Mouse (Mus musculus) limb, embryonic 13.5 days (tissue): Measurements from ENCODE around the gene Srp9. TPM values are rescaled to one million over a fixed set of nuclear protein-coding genes. Genes with fewer than 3 reads are reported as not detected.

Experiments used
- ATAC-seq: fragments of 200-750 bp; cut with Nextera tagmentation; 2 replicates; pipeline ENCODE4 v1.8.0; 2017; ENCODE audit warnings: low read depth, moderate number of reproducible peaks, moderate TSS enrichment; ENCODE audit not compliant: low FRiP score
- H3K27ac ChIP-seq: fragments of 300-500 bp; sonication (generic); 2 replicates; pipeline ENCODE4 v1.5.1; 2015; ENCODE audit warnings: inconsistent platforms, mild to moderate bottlenecking, moderate library complexity
- H3K27me3 ChIP-seq: fragments of 300-500 bp; sonication (generic); 2 replicates; pipeline ENCODE4 v1.6.1; 2015; ENCODE audit warnings: mild to moderate bottlenecking, inconsistent platforms
- H3K36me3 ChIP-seq: fragments of 300-500 bp; sonication (generic); 2 replicates; pipeline ENCODE4 v1.6.1; 2015; ENCODE audit warnings: inconsistent platforms, mild to moderate bottlenecking, moderate library complexity
- H3K4me1 ChIP-seq: fragments of 300-500 bp; sonication (generic); 2 replicates; pipeline ENCODE4 v1.6.1; 2015; ENCODE audit warnings: inconsistent platforms
- H3K4me2 ChIP-seq: fragments of 300-500 bp; sonication (generic); replicated peaks from 2 replicates; pipeline ENCODE4 v1.6.1; 2015; ENCODE audit warnings: inconsistent platforms, mild to moderate bottlenecking, moderate library complexity
- H3K4me3 ChIP-seq: fragments of 300-500 bp; sonication (generic); 2 replicates; pipeline ENCODE4 v1.5.1; 2015; ENCODE audit warnings: moderate library complexity, mild to moderate bottlenecking, inconsistent platforms
- H3K9ac ChIP-seq: fragments of 300-500 bp; sonication (generic); 2 replicates; pipeline ENCODE4 v1.6.1; 2015; ENCODE audit warnings: mild to moderate bottlenecking, inconsistent platforms
- H3K9me3 ChIP-seq: fragments of 300-500 bp; sonication (generic); 2 replicates; pipeline ENCODE4 v1.6.1; 2016; ENCODE audit warnings: inconsistent platforms
- WGBS: fragments of 180-500 bp; shearing (Covaris S2); methylation state at CpG from one replicate; pipeline ENCODE4 v1.1.7; 2015; 5-methylcytosine and 5-hydroxymethylcytosine counted together
- polyA plus RNA-seq: library from polyadenylated mRNA; unstranded; fragments of >200 nt; fragmentation: Nextera tagmentation; extraction: Ambion mirVana; gene quantifications from 2 replicates; pipeline ENCODE4 v1.2.1, GENCODE M21; 2015

Srp9 gene
- 165 and 173 TPM in 2 replicates for polyA plus RNA-seq

DNA sequence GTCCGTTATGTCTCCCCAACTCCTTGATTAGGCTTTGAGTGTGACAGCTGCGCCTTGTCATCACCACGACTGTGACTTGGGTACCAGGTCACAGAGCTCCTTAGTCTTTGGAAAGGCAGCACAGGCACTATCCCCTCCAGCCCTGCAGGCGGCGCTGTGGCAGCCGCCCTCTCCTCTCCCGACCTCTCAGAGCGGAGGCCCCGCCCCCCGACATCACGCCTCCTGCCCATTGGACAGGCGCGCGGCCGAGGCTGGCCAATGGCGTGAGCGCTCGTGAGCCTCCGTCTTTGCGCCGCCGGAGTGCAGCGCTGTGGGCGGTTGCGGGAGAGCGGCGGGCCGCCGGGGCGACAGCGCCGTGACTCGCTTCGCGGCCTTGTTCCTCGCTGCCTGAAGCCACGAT is at the start of gene Srp9:
Srp9 (plus strand) TSS at position 232 of the 400 bp plus-strand sequence.
- ATAC-seq = peak; percentile 97
- WGBS = under 1% methylated on average over 37 of the region's 37 CpGs
- H3K9me3 ChIP-seq = no peaks in the 10 kb centered on the region
- H3K4me1 ChIP-seq = peaks cover 16% of the 10 kb centered on the region
- peak within 1 kb of the TSS; percentile 77 for H3K4me2 ChIP-seq
- H3K27me3 ChIP-seq = no peaks in the 10 kb centered on the region
- peak within 1 kb of the TSS; percentile 88 for H3K4me3 ChIP-seq
- peaks cover 21% of the 10 kb centered on the region for H3K36me3 ChIP-seq
- H3K9ac ChIP-seq = peak within 1 kb of the TSS; percentile 82
- H3K27ac ChIP-seq = peak within 1 kb of the TSS; percentile 75; the same call in 1 of the 2 replicates

DNA sequence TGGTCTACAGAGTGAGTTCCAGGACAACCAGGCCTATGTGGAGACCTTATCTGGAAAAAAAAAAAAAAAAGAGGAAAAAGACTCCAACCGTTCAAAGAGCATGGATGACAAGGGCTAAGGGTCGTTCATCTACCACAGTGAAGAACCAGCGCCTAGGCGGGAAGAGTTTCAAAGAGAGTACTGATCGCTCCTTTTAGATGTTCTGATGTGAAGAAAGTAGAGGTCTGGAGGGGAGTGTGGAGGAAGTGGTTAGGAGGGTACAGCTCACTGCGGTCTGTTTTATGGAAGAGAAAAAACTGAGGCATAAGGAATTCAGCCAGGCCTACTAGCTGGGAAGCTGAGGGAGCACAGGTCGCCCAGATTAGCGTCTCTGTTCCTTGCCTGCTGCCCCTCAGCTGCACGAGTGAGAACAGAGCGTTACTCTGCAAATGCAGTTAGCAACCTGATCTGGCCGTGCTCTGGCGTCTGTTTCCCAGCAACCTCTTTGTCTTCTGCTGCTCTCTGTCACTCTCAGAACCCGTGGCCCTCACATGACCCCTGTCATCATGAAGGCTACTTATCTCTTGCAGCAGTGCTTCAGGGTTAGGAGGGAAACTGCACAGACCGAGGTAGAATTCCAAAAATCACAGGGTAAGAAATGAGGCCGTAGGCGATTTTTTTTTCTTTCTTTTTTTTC is 42.7 kb upstream of the Srp9 start:
- Histone ChIP-seq H3K9me3 (peaks cover 7% of the 10 kb centered on the region; the same call in 1 of the 2 replicates), H3K4me3 (no peak overlapping the region; the same call in 1 of the 2 replicates), H3K4me2 (peak overlapping the region; percentile 45), H3K27ac (peak overlapping the region; percentile 53), H3K9ac (no peak overlapping the region), H3K27me3 (no peaks in the 10 kb centered on the region), H3K4me1 (peaks cover 18% of the 10 kb centered on the region), H3K36me3 (no peaks in the 10 kb centered on the region)
- peak; percentile 76 for ATAC-seq
- WGBS = 18% methylated on average over 16 of the region's 16 CpGs

DNA sequence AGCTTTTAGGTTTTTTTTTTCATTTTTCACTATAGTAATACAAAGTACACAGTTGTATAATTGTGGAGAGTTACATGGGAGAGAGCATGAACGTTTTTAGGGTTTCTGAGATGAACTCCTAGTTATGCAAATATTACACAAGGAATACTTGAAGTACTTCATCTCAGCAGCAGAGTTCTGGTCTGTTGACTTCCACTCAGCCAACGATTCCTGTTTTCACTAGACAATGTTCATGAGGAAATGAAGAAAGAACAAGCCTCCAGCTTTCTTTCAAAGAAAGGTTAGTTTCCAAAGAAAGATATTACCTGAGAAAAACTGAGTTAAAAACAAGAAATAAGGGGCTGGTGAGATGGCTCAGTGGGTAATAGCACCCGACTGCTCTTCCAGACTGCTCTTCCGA is 41.1 kb upstream of the Srp9 start:
- 85% methylated on average over 4 of the region's 4 CpGs for WGBS
- peaks cover 3% of the 10 kb centered on the region; the same call in 1 of the 2 replicates for H3K9me3 ChIP-seq
- H3K4me3 ChIP-seq = no peak overlapping the region
- no peak overlapping the region for H3K4me2 ChIP-seq
- peaks cover 28% of the 10 kb centered on the region for H3K4me1 ChIP-seq
- no peaks in the 10 kb centered on the region for H3K27me3 ChIP-seq
- H3K27ac ChIP-seq = no peak overlapping the region
- no peak overlapping the region for H3K9ac ChIP-seq
- H3K36me3 ChIP-seq = no peaks in the 10 kb centered on the region
- no peak for ATAC-seq

DNA sequence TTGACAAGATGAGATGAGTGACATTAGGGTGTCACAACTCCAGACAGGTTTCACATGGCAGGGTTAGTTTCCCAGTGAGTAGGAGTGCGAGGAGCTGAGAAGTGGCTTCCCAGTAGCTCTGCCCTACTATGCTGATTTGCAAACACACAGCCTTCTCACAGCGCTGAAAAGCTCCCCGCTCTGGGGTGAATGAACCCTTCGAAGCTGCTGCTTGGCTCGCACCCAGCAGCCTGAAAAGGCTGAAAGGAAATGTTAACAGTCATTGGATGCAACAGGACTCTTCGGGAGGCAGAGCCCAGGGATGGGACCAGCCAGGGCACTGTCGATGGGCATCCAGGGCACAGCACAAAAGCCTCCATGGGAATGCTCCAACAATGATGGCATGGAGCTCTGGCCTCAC is 37.8 kb upstream of the Srp9 start:
- ATAC-seq = no peak
- Histone ChIP-seq H3K4me2 (no peak overlapping the region), H3K4me1 (peaks cover 58% of the 10 kb centered on the region), H3K27me3 (no peaks in the 10 kb centered on the region), H3K9ac (no peak overlapping the region; the same call in 1 of the 2 replicates), H3K27ac (no peak overlapping the region; the same call in 1 of the 2 replicates), H3K9me3 (no peaks in the 10 kb centered on the region), H3K4me3 (no peak overlapping the region), H3K36me3 (no peaks in the 10 kb centered on the region)
- WGBS = 41% methylated on average over 7 of the region's 7 CpGs

DNA sequence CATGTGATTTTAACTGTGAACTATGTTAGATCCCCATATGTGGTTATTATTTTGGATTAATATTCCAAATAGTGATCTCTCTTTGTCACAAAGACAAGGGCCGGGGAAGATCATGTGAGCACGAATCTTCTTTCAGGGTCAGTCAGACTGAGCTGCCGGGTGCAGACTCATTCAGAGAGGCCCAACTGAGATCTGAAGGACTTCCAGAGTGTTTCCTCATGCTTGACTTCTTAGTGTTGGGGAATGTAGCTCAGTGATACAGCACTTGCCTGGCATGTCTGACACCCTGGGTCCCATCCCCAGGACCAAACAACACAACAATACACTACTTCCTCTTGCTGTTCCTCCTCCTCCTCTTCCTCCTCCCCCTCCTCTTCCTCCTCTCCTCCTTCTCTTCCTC is 37.2 kb upstream of the Srp9 start:
- Histone ChIP-seq H3K27me3 (no peaks in the 10 kb centered on the region), H3K27ac (no peak overlapping the region), H3K4me1 (peaks cover 58% of the 10 kb centered on the region), H3K4me2 (no peak overlapping the region), H3K4me3 (no peak overlapping the region), H3K9me3 (no peaks in the 10 kb centered on the region), H3K36me3 (no peaks in the 10 kb centered on the region), H3K9ac (no peak overlapping the region)
- 85% methylated on average over 3 of the region's 3 CpGs for WGBS
- no peak for ATAC-seq

DNA sequence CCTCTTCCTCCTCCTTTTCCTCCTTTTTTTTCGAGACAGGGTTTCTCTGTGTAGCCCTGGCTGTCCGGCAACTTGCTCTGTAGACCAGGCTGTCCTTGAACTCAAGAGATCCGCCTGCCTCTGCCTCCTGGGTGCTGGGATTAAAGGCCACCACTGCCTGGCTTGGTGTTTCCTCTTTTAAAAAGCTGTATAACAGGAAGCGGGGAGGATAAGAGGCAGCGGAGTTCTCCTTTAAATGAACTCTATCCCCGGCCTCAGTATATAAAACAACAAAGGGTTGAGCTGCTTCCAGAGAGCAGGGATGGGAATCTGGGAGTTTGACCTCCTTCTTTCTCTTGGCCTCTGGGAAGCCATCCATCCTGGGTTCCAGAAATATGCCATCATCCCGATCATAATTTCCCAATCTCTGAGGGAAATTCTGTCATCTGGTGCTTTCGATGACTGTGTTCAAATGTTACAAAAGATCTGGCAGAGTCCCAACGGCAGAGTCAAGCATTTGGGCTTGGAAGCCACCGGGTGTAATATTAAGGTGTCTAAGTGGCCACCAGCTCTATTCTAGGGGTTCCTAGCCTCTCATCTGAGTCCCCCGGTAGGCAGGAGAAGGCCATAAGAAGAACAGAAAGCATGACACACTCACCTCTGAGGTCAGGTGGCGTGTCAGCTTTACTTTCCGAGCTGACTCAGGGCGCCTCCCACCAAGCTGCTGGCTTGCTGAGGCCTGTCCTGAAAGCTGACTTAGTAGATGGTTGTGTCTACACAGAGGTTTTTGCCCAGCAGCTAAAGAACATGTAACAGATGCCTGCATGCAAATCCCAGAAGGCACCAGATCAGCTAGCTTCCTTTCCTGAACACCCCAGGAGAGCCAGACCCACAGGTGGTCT is 36.5 kb upstream of the Srp9 start:
- Histone ChIP-seq H3K27me3 (no peaks in the 10 kb centered on the region), H3K9me3 (no peaks in the 10 kb centered on the region), H3K4me1 (peaks cover 57% of the 10 kb centered on the region), H3K9ac (no peak overlapping the region), H3K27ac (0 out of 2 replicates have a peak overlapping the region, but pooled peaks have one; percentile 69), H3K4me3 (no peak overlapping the region), H3K36me3 (no peaks in the 10 kb centered on the region), H3K4me2 (no peak overlapping the region)
- WGBS = 85% methylated on average over 14 of the region's 14 CpGs
- no peak for ATAC-seq

DNA sequence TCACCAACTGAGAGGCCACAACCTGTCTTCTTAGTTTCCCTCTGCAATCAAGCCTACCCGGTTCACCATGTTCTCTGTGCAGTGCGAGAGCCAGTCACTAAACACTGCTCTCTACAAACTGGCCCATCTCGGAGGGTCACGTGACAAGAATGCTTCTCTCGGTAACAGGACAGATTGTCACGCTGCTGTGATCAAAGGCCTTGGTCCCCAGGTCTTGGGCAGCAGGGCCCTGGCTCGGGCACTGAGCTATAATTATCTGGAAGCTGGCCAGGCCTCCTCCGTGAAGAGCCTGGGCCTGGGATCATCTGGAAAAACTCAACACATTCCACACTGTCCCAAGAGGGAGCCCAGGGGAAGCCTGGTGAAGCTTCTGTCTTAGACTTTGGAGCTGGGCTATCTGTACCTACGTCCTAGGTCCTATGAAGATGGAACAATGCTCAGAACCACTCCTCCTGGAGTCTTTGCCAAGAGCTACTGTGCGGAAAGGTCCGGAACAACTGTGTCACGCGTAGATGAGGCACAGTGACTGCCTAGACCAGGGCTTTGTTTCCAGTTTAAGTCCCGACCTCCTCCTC is 35.6 kb upstream of the Srp9 start:
- peak; percentile 22 for ATAC-seq
- H3K4me1 ChIP-seq = peaks cover 57% of the 10 kb centered on the region

DNA sequence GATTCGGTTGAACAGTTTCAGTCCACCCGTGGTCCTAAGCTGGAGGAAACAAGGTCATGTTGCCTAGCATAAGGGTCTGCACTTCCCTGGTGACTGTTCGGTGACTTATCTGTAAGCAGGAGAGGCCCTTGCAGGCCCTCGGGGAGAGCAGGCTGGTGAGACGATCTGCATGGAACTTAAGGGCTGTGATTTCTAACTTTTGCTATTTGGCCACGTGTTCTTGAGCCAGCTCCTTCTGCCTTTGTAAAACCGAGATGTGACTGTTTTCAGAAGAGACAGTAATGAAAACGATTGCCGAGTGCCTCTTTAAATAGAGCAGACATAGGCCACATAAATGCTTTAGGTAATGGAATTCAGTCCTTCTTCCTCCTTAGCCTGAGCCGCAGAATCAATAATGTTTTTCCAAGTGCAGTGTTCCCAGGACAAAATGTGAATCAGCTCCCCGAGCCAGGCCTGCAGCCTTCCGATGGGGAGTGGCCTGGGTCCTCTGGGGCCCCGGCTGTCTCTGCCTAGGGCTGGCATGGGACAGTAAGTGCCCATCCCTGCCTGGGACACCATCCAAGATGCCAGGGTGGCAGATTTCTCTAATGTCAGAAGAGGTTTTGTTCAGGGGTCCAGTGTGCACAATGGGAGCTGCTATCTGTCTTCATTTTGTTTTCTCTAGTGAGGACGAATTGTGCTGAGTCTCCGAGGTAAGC is 34.8 kb upstream of the Srp9 start:
- peak overlapping the region; percentile 69 for H3K27ac ChIP-seq
- 35% methylated on average over 15 of the region's 15 CpGs for WGBS
- H3K9ac ChIP-seq = peak overlapping the region; percentile 45; the same call in 1 of the 2 replicates
- peaks cover 61% of the 10 kb centered on the region for H3K4me1 ChIP-seq
- 0 out of 2 replicates have a peak overlapping the region, but pooled peaks have one; percentile 16 for H3K4me2 ChIP-seq
- no peak for ATAC-seq
- no peak overlapping the region for H3K4me3 ChIP-seq
- H3K27me3 ChIP-seq = no peaks in the 10 kb centered on the region
- H3K9me3 ChIP-seq = no peaks in the 10 kb centered on the region
- H3K36me3 ChIP-seq = no peaks in the 10 kb centered on the region

More for the DNA sequence above, 35.6 kb upstream of the Srp9 start:
- Histone ChIP-seq H3K36me3 (no peaks in the 10 kb centered on the region), H3K9ac (no peak overlapping the region), H3K27me3 (no peaks in the 10 kb centered on the region), H3K27ac (peak overlapping the region; percentile 69; the same call in 1 of the 2 replicates), H3K9me3 (no peaks in the 10 kb centered on the region), H3K4me3 (no peak overlapping the region), H3K4me2 (peak overlapping the region; percentile 16; the same call in 1 of the 2 replicates)
- WGBS = 36% methylated on average over 14 of the region's 14 CpGs

DNA sequence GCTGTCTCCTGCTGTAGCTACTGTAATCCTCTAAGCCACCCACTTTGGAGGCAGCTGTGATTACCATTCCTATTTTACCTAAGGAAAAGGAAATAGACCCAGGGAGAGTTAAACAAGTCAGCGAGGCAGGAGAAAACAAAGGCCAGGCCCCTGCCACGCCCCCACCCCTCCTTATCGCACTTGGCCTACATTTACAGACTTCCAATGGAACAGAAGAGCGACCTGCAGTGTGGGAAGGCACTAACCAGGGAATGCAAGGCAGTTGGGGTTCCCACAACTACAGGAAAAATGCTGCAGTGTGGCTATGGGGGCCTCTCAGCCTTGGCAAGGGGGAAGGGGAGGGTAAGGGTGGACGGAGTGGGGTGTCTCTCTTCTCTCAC is 34.2 kb upstream of the Srp9 start:
- no peak overlapping the region for H3K9ac ChIP-seq
- 37% methylated on average over 5 of the region's 5 CpGs for WGBS
- peak overlapping the region; percentile 69; the same call in 1 of the 2 replicates for H3K27ac ChIP-seq
- H3K4me3 ChIP-seq = no peak overlapping the region
- no peak overlapping the region for H3K4me2 ChIP-seq
- no peaks in the 10 kb centered on the region for H3K36me3 ChIP-seq
- H3K9me3 ChIP-seq = no peaks in the 10 kb centered on the region
- no peaks in the 10 kb centered on the region for H3K27me3 ChIP-seq
- ATAC-seq = no peak
- peaks cover 67% of the 10 kb centered on the region for H3K4me1 ChIP-seq

DNA sequence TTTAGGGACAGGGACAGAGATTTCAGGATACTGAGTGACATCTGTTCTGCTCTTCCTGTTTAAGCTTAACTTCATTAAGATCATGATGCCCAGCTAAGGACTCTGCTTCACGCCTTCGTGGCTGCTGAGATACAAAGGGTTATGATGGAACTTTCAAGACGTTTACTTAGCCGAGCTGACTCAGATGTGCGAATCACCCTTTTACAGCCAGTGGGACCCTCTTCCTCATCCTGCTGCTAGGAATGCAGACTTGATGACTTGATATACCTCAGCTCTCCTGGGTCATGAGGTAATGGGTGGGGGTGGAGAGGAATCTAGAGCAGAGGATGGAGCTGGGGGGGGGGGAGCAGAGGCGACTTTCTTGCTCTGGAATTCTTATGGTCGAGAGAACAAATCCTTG is 33.3 kb upstream of the Srp9 start:
- Histone ChIP-seq H3K36me3 (no peaks in the 10 kb centered on the region), H3K4me2 (no peak overlapping the region), H3K9ac (no peak overlapping the region), H3K4me3 (no peak overlapping the region), H3K27ac (peak overlapping the region; percentile 22; the same call in 1 of the 2 replicates), H3K4me1 (peaks cover 73% of the 10 kb centered on the region), H3K27me3 (no peaks in the 10 kb centered on the region), H3K9me3 (no peaks in the 10 kb centered on the region)
- 36% methylated on average over 7 of the region's 7 CpGs for WGBS
- no peak for ATAC-seq

DNA sequence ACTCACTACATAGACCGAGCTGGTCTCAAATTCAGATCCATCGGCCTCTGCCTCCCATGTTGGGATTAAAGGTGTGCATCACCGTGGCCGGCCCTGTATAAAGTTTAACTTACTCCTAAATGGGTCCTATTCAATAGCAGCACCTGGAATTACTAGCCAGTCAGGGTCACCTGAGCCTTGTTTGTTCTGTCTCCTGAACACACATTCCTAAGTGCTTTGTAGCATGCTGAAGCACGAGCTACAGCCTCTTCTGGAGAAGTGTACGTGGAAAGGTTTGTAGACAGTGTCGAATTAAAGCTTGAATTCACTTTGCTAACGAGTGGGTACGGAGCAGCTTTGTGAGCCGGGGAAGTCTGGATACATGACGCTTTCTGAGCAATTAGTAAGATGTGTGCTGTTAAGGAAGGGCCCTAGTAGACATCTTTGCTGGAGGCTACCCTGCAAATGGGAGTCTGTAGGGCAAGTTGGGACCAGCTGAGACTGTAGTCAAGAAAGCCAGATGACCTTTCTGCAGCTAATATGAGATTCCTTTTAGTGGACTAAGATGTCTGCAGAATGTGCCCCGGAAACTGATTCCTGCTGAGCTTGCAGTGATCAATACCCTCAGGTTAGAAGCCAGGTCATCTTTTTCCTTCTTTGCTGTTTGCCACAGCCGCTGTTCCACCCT is 32.7 kb upstream of the Srp9 start:
- H3K27me3 ChIP-seq = no peaks in the 10 kb centered on the region
- ATAC-seq = no peak
- no peaks in the 10 kb centered on the region for H3K9me3 ChIP-seq
- H3K9ac ChIP-seq = no peak overlapping the region
- no peaks in the 10 kb centered on the region for H3K36me3 ChIP-seq
- H3K27ac ChIP-seq = no peak overlapping the region
- no peak overlapping the region for H3K4me2 ChIP-seq
- H3K4me1 ChIP-seq = peaks cover 70% of the 10 kb centered on the region
- H3K4me3 ChIP-seq = no peak overlapping the region
- 61% methylated on average over 13 of the region's 13 CpGs for WGBS
